Mouse (Mus musculus) CD8-positive naive resting alpha-beta T cell, adult 2 months (primary cell): ENCODE results near the gene Tex14.
"Not testable (repeated sequence)": the region's sequence is repeated elsewhere in the genome, so short reads cannot be mapped to it uniquely, and the experiment has no call there.

ENCODE experiments used
- DNase-seq, 2 experiments: peaks; one replicate each; pipeline ENCODE4 v3.0.0; 2022; ENCODE audit warnings: low read depth in 2 of 2, low spot score in 2 of 2

Tex14 gene

DNA sequence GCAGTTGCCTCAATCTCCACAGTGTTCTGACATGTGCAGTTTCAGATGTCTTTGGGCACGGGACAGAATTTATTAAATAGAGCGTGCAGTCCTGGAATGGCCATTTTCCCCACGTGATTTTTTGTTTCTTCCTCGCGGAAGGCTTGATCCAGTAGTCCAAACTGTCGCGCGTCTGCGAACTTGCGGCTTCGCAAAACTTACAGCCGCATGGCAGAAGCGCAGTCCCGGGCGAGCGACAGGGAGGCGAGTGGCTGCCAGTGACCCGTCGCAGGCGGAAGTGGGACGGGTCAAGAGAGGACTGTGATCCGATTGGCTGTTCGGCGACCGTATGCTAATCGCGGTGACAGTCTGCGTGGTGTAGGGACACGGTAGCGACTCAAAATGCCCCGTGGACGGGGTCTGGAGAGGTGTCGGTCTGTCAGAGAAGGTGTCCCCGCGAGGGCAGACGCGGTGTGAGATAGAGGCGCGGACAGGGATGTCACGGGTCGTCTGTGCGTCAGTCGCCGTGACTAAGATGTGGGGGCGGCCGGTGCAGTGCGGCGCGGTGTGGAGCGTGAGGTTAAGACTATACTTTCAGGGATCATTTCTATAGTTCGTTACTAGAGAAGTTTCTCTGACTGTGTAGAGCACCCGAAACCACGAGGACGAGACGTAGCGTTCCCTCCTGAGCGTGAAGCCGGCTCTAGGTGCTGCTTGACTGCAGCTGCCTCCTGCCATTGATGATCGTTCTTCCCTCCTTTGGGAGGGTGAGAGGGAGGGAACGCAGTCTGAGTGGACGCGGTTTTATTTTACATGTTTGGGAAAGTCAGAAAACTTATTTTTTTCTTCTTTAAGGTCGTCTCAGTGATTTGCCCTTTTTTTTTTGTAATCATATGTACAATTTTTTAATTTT, 66.2 kb downstream of the Tex14 start:
- peak; percentile 45 to 47 for DNase-seq

DNA sequence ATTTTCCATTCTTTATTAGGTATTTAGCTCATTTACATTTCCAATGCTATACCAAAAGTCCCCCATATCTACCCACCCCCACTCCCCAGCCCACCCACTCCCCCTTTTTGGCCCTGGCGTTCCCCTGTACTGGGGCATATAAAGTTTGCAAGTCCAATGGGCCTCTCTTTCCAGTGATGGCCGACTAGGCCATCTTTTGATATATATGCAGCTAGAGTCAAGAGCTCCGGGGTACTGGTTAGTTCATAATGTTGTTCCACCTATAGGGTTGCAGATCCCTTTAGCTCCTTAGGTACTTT, 66.8 kb downstream of the Tex14 start:
- not testable (repeated sequence) for DNase-seq

DNA sequence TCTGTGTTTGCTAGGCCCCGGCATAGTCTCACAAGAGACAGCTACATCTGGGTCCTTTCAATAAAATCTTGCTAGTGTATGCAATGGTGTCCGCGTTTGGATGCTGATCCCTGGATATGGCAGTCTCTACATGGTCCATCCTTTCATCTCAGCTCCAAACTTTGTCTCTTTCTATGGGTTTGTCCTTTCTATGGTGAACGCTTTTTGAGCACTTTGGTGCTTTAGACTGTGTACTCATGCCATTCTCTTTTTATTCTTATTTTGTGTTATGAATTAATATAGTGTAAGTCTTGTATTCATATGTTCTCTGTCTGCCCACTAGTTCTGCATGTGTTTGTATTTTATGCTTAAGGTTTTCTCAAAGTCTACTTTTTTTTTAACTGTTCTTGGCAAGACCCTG, 67.2 kb downstream of the Tex14 start:
- not testable (repeated sequence) for DNase-seq

DNA sequence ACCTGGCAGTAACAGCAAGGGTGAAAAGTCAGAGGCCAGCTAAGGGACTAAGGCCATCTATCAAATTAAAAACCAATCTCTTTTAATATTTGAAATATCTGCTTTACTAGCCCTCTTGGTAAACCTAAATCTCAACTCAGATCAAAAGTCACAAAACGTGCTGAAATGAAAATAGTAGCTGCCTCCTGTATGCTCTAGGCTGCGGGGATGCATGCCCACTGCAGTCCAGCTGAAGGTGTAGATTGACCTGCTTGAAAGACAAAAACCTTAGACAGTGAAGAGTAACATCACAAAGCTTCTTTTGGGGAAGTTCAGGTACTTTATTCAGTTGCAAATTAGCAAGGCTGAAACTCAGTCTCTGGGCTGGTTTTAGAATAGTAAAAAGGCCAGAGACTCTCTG, 74.3 kb downstream of the Tex14 start:
- DNase-seq, result not testable (repeated sequence)

DNA sequence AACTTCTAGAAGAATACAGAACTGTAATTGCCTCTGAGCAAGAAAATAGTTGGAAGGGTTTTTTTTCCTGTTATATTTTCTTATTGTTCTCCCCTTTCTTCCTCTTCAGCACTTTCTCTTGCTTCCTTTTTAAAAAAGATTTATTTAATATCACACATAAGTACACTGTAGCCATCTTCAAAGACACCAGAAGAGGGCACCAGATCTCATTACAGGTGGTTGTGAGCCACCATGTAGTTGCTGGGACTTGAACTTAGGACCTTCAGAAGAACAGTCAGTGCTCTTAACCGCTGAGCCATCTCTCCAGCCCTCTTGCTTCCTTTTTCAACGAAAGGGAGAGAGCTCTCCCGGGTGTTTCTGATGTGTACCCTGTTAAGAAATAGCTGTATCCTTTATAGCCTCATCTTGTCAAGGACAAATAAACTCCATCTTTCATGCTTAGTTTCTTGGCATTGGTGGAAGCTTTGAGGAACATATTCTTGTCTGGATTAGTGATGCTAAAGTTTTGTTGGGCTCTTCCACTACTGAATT, 79.0 kb downstream of the Tex14 start:
- no peak for DNase-seq

DNA sequence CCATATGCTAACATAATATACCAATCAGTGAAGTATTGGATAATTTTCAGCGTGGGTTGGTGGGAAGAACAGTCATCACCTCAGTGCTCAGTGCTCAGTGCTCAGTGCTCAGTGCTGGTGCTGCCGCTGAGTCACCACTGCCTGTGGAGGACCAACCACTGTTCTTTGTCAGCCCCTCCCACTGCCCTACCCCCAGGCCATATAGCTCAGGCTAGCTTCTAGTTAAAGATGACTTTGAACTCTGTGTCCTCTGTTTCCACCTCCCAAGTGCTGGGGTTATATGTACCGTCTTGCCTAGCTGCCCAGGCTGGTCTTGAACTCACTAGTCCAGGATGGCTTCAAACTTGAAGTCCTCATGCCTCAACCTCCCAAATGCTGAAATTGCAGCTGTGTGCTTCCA, 84.1 kb downstream of the Tex14 start:
- no peak for DNase-seq

DNA sequence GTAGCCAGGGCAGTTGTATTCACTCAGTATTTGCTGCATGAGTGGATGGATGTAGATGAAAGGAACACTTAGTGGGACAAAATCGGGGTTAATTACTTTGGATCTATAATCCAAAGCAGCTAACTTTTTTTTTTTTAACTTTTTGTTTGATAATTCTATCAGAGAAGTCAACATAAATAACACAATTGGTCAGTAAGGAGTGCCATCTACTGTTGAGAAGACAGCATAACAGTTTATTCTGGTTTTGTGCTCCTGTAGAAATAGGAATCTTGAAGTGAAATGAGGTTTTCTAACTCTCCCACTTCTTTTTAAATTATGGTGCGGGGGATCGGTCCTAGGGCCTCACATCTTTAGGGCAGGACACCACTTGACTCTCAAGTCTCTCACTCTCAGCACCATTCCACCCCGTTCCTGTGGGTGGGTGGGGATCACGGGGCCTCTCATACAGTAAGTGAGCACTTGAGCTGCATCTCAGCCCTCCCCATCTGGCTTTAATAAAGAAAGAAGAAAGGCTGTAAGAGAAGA, 99.9 kb downstream of the Tex14 start:
- peak in 1 of 2 experiments; percentile 3 for DNase-seq

DNA sequence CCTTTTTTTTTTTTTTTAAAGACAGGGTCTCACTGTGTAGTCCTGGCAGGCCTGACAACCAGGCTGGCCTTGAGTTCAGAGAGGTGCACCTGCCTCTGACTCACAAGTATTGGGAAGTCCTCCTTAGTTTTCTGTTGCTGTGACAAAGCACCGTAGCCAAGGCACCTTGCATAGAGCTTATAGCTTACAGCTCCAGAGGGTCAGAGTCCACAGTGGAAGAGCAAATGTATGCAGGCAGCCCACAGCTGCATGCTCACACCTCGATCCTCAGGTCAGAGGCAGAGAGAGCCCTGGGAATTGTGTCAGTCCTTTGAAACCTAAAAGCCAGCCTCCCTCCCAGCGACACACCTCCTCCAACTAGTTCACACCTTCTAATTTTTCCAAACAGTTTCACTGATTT, 101.6 kb downstream of the Tex14 start:
- DNase-seq, result no peak

DNA sequence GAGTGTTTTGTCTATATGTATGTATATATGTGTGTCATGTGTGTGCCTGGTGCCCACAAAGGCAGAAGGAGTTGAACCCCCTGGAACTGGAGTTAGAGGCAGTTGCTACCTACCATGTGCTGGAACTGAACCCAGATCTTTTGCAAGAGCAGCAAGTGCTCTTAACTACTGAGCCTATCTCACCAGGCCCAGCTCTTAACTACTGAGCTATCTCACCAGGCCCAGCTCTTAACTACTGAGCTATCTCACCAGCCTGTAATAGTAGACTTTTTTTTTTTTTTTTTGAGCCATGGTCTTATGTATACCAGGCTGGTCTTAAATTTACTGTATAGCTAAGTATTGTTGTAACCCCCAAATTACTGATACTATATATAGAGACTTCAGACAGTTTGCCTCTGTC, 102.2 kb downstream of the Tex14 start:
- DNase-seq, result no peak

DNA sequence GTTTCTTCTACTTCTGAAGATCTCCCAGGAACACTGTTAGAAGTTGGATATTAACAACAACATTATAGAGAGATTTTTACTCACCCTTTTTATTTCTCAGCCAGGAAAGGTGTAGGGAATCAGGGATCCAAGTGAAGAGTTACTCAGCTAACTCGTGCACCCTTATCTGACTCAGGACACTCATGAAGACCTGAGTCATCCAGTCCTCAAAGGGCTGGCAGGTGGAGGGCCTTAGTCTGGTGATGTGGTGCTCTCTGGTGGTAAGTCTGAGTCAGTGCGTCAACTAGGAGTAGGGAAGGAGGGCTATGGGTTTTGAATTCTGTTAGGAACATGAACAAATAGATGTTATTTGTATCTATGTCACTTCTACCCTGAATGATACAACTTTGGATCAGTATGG, 114.4 kb downstream of the Tex14 start:
- peak; percentile 3 to 24 for DNase-seq

DNA sequence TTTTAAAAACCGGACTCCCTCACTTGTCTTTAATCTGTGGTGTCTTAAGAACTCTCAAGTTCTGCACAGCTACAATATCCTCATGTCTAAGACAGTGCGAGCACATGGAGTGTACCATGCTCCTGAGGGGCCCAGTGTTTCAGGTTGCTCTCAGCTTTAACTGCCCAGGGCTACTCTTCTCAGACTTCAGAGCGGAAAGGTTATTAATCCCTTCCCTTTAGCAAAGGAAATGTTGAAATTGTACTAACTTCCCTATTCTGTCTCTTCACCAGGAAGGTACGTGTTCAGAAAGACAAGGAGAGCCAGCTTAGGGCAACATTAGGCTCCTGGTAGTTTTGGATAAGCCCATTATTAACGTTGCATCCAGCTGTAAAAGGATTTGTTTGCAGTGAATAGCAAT, 118.6 kb downstream of the Tex14 start:
- no peak for DNase-seq

DNA sequence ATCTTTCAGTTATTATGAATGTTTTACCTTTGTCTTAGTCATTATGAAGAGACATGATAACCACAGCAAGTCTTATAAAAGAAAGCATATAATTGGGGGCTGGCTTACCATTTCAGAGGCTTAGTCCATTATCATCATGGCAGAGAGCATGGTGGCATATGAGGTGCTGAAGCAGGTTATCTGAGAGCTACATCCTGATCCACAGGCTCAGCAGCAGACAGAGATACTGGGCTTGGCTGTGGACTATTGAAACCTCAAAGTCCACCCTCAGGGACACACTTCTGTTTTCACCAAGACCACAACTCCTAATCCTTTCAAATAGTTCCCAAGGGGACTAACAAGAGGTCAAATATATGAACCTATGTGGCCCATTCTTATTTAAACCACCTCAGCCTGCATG, 119.1 kb downstream of the Tex14 start:
- no peak for DNase-seq

DNA sequence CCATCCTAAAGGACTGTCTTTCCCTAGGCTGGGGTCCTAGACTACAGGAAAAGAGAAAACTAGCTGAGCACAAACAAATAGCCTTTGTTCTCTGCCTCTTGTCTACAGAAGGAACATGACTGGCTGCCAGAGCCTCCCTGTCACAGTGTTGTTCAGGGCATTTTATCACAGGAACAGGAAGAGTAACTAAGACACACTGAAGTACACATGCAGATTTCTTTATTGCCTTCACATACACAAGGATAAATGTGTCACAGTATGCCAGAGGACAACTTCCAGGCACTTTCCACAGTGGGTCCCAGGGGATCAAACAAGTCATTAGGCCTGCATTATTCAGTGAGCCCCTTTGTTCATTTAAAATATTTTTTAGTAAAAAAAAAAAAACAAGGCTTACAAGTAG, 119.9 kb downstream of the Tex14 start:
- no peak for DNase-seq

DNA sequence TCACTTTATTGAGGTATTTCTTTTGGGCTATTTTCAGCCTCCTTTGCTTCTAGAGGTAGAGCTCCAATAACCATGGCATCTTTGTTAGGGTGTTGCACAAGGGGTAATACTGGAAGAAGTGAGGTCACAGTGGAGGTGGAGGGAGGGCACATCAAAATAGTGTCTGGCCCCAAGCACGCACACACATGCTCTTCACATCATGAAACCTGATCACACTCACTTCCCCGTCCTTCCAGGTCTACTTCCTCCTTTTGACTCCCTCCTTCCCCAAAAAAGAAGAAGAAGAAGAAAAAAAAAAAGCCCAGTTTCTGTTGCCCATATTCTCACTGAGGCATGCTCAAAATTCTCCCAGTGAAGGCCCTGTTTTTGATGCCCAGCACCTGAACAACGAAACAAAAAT, 122.5 kb downstream of the Tex14 start:
- no peak for DNase-seq

DNA sequence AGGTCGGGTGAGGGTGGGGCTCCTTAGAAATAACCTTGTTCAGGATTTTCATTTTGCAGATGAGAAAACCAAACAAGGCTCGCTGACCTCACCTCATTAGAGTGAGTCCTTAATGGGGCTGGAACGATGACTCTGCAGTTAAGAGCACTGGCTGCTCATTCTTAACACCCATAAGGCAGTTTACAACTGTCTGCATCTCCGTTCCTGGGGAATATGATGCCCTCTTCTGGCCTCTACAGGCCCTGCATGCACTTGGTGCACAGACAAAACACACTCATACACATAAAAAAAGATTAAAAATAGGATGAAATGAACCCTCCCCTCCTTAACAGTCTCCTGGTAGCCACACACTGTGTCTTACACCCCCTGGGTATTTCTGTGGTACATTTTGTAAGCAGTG, 123.1 kb downstream of the Tex14 start:
- no peak for DNase-seq

DNA sequence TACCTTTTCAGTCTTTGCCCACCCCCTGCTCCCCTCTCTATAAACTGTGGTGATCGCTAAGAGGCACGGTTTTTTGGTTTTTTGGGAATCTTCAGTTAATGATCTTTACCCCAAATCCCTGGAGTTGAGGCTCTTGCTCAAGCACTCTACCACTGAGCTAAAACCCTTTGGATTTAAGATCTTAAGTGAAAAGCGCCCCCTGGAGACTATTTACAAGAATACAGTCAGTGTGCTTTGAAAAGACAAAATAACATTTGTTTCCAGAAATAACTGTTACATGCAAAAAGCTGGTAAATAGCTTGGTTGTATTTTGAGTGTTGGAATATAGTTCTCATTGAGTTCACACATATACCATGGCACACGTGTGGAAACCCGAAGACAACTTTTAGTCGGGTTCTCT, 126.8 kb downstream of the Tex14 start:
- DNase-seq, result no peak

DNA sequence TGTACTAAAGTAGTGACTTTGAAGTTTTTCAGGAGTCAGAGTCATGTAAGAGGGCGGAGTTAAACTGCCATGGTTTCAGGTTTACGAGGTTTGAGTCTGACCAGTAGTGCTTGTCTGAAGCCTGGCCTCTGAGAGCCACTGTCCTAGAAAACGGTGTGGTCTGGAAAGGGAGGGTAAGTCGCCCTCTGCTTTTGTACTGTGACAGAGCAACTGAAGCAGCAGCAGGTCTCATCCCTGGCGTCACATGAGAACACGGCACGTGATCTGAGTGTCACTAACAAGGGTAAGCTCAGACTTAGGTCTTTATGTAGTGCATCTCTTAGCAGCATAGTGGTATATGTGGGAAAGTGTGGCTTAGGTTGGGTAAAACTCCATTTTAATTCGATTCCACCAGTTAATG, 137.4 kb downstream of the Tex14 start:
- DNase-seq, result no peak

DNA sequence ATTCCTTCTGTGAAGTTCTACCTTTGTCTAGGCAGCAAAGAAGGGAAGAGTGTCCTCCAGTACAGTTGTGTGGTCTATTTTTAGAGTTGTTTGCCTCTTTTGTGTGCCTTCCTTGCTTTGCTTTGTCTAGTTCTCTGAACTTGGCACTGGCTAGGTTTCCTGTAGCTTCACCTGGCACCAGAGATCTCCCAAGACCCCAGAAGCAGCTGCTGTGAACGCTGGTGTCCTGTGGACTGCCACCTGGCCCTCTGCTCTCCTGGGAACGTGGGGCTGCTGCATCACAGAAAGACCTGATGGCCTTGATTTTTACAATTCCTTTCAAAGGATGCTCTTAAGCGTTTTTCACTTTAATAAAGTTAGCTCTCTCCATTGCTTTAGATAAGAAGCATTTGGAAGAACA, 138.0 kb downstream of the Tex14 start:
- no peak for DNase-seq

DNA sequence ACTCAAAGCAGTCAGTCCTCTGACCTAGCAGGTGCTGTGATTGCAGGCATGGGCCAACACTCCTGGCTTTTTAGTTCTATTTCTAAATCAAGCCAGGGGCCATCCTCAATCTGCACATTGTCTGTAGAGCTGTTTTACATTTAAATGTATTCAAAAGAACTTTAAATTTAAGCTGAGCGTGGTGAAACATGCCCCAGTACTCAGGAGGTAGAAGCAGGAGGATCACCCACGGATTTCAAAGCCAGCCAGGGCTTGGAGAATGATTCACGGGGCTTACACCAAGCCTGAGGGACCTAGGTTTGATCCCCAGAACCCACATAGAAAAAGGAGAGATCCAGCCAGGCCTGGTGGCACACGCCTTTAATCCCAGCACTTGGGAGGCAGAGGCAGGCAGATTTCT, 148.5 kb downstream of the Tex14 start:
- no peak for DNase-seq

DNA sequence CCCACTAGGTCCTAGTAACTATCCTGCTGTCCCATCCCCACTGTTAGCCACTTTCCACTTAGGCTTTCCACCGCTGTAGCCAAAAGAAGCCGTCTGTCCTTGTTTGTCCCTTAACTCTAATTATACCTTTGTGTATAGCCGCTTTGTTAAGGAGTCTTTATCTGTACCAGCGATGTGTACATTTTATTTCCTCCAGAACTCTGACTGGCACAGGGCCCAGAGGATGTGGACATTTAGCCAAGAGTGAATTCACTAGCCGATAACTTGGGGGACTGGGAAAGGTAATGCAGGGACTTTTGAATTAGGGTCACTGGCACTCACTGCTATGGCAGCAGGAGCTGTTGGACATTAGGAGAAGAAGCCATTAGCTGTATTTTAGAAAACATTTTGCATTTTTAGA, 149.5 kb downstream of the Tex14 start:
- no peak for DNase-seq

DNA sequence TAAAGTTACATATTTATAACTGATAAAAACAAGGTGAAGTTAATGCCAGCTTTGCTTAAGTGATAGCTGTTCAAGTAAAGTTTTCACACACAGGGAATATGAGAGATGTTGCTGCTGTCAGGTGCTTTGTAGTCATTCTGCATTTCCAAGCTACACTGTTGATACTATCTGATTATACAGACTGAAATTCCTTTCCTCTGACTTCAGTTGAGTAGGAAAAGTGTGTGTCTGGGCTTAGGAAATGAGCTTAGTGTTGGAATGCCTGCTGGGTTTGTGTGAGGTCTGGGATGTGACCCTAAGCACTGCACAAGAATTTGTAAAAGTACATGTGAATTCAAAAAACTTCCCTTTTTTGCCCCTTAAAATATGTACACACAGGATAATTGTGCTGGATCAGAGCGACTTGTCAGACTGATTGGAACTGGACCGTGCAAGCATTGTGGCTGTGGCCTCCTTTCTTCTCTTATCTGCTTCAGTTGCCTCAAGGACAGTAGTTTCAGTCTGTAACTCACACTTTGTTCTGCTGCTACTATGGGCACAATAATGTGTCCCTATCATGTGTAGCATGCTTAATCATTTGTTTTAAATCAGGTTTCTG, 150.3 kb downstream of the Tex14 start:
- no peak for DNase-seq

DNA sequence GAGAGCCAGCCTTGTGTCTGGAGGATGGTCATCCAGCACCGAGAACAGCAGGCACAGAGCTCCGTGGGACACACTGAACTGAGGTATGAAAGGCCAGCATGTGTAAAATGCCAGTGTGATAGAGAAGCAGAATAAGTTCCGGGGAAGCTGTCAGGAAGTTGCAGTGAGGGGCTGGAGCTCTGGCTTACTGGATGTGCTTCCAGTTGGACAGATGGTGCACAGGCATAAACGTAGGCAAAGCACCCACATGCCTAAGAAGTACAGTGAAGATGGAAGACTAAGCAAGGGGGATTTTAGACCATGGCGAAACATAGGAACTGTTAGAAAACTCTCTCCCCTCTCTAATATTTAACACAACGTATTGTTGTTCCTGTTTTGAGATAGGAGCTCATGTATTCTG, 156.3 kb downstream of the Tex14 start:
- no peak for DNase-seq

DNA sequence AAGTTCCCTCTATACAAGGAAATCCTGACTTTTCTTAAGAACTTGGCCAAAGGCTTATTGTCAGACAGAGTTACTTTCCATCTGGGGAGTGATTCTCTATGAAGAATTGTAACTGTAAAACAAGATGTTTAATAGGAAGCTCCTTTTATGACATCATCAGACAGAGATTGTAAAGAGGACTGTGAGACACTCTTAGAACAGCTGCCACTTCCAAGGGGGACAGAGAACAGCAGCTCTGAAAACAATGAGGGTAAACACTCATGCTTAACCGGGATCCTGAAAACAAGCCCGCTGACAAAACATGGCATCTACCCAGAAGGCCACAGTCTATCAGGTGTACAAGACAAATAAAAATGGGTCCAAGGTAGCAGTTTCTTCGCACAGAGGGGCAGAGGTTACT, 161.6 kb downstream of the Tex14 start, which contains the start of gene Gm11492:
Gene Gm11492 (plus strand): TSS at position 153 of the 400 bp plus-strand sequence.
- DNase-seq, result no peak
